8 mouse cellular contexts compared by ENCODE assay signal in genomic region chr12:33302070-33302469, GRCm38 (mm10).
DNase-seq lines count a peak whose midpoint lies in the region; ATAC-seq lines count a peak whose summit lies in the region.

No protein-coding gene starts in this region.

- DNase-seq in urinary bladder, adult 18-20 months (ENCODE audit: low spot score in 2 of 2) = peak; percentile 47 to 80
- DNase-seq in urinary bladder, adult 2 months (ENCODE audit: low spot score) = no peak
- DNase-seq in heart, adult 9 months (ENCODE audit: low spot score in 2 of 2) = peak; percentile 80 to 84
- DNase-seq in kidney, adult 8-10 months = peak; percentile 78
- peak; percentile 51 for DNase-seq in liver, embryonic 13.5 days
- DNase-seq in naive thymus-derived CD4-positive, alpha-beta T cell, adult 2 months (ENCODE audit: low read depth) = peak; percentile 86
- peak; percentile 36 for DNase-seq in testis, postnatal 14 days (ENCODE audit: low spot score)

- H3K9me3 ChIP-seq in embryonic facial prominence, embryonic 12.5 days = no peaks in the 10 kb centered on the region
- no peaks in the 10 kb centered on the region for H3K9me3 ChIP-seq in liver, embryonic 13.5 days (replicated peaks)

- peak overlapping the region; percentile 82 for H3K4me2 ChIP-seq in embryonic facial prominence, embryonic 12.5 days (replicated peaks)
- peak overlapping the region; percentile 77 for H3K4me2 ChIP-seq in liver, embryonic 13.5 days

- no peaks in the 10 kb centered on the region for H3K36me3 ChIP-seq in embryonic facial prominence, embryonic 12.5 days
- H3K36me3 ChIP-seq in liver, embryonic 13.5 days = no peaks in the 10 kb centered on the region

- WGBS in embryonic facial prominence, embryonic 12.5 days = 0% methylated on average over 14 of the region's 14 CpGs
- WGBS in liver, embryonic 13.5 days (ENCODE audit: insufficient replicate concordance) = under 1% methylated on average over 14 of the region's 14 CpGs

- no peak overlapping the region for H3K9ac ChIP-seq in embryonic facial prominence, embryonic 12.5 days
- peak overlapping the region; percentile 79 for H3K9ac ChIP-seq in liver, embryonic 13.5 days

- H3K4me1 ChIP-seq in embryonic facial prominence, embryonic 12.5 days = peaks cover 17% of the 10 kb centered on the region; the same call in 1 of the 2 replicates
- peaks cover 45% of the 10 kb centered on the region for H3K4me1 ChIP-seq in liver, embryonic 13.5 days (replicated peaks)

- peak; percentile 76 for ATAC-seq in embryonic facial prominence, embryonic 12.5 days (ENCODE audit: insufficient number of reproducible peaks, insufficient read depth, low FRiP score, low TSS enrichment)
- ATAC-seq in liver, embryonic 13.5 days (ENCODE audit: low read depth) = peak; percentile 68

- peak overlapping the region; percentile 40 for H3K4me3 ChIP-seq in embryonic facial prominence, embryonic 12.5 days
- peak overlapping the region; percentile 70 for H3K4me3 ChIP-seq in liver, embryonic 13.5 days (replicated peaks)

- H3K27me3 ChIP-seq in embryonic facial prominence, embryonic 12.5 days = peaks cover 20% of the 10 kb centered on the region
- no peaks in the 10 kb centered on the region for H3K27me3 ChIP-seq in liver, embryonic 13.5 days

- H3K27ac ChIP-seq in embryonic facial prominence, embryonic 12.5 days = 0 out of 2 replicates have a peak overlapping the region, but pooled peaks have one; percentile 61
- peak overlapping the region; percentile 86 for H3K27ac ChIP-seq in liver, embryonic 13.5 days
